8 mouse cellular contexts compared by ENCODE assay signal in genomic region chr4:47437365-47438340, GRCm38 (mm10). TPM values are rescaled to one million over a fixed set of nuclear protein-coding genes. Genes with fewer than 3 reads are reported as not detected.
DNase-seq lines count a peak whose midpoint lies in the region; TF ChIP-seq lines count a peak whose summit lies in the region.

No protein-coding gene starts in this region.

- H3K4me3 ChIP-seq in cortical plate, adult 2 months (ENCODE audit: insufficient read depth, low read length), result peak overlapping the region; percentile 53
- peak overlapping the region; percentile 57 for H3K4me3 ChIP-seq in left cerebral cortex, adult 2 months
- peak overlapping the region; percentile 48 for H3K4me3 ChIP-seq in macrophage (ENCODE audit: inconsistent target)

- intact Hi-C loops in left cerebral cortex, adult 2 months (cut with DNase I), result loop anchor here (1.0 to 10.0 kb wide), 4 partner anchors 37 to 945 kb away; partner anchors contain the start of genes Alg2 and Sec61b

- H3K4me1 ChIP-seq in cortical plate, adult 2 months (ENCODE audit: control insufficient read depth, insufficient read depth, low read length), result no peaks in the 10 kb centered on the region

- no peaks in the 10 kb centered on the region for H3K79me2 ChIP-seq in macrophage (ENCODE audit: inconsistent target)

- WGBS in macrophage (ENCODE audit: missing documents), result 10% methylated on average over 31 of the region's 33 CpGs

- peak; percentile 89 for DNase-seq in adipocyte (ENCODE audit: low spot score)
- peak; percentile 64 to 73 for DNase-seq in gastrocnemius, adult 8-10 months (ENCODE audit: low spot score in 2 of 2)
- DNase-seq in hindlimb bud, embryonic 11.5 days (ENCODE audit: extremely low spot score, low read depth, low spot score), result peak; percentile 92
- peak; percentile 88 to 92 for DNase-seq in left cerebral cortex, adult 2 months (ENCODE audit: extremely low spot score in 1 of 2, low spot score in 2 of 2)
- peak; percentile 89 for DNase-seq in right cerebral cortex, adult 18-20 months
- peak; percentile 72 for DNase-seq in urinary bladder, adult 2 months (ENCODE audit: low spot score)

- peak; percentile 94 for TF ChIP-seq CTCF in cortical plate, adult 2 months (IDR thresholded peaks at IDR 0.05; ENCODE audit: extremely low read depth, insufficient read depth, low read length)
- TF ChIP-seq CTCF in left cerebral cortex, adult 2 months (IDR thresholded peaks at IDR 0.05), result peak; percentile 99

- no peaks in the 10 kb centered on the region for H3K36me3 ChIP-seq in macrophage (ENCODE audit: inconsistent target)

- no peak overlapping the region for H3K27ac ChIP-seq in cortical plate, adult 2 months (ENCODE audit: insufficient read depth, low read length)
- peak overlapping the region; percentile 90 for H3K27ac ChIP-seq in left cerebral cortex, adult 2 months
- 0 out of 2 replicates have a peak overlapping the region, but pooled peaks have one; percentile 8 for H3K27ac ChIP-seq in macrophage

- no peak for TF ChIP-seq POLR2A in cortical plate, adult 2 months (IDR thresholded peaks at IDR 0.05; ENCODE audit: extremely low read depth, insufficient read depth, low read length)

RNA-seq across cellular contexts. Expression of gene Alg2, which starts 36.5 kb away (rescaled TPM):
- 77.2 and 81.6 TPM in 2 replicates for polyA plus RNA-seq in cortical plate, adult 2 months (2012; rRNA removed)
- total RNA-seq in gastrocnemius, adult 8-10 months (2022), result 10 to 100 TPM in 2 of 4 experiments, 1 to 10 TPM in 2; 8.1 to 15.5 (median 10.3) TPM
- 100 to 1,000 TPM; 114 to 117 TPM for total RNA-seq in left cerebral cortex, adult 2 months (2021)
- 10 to 100 TPM in 5 of 26 experiments, 1 to 10 TPM in 18, under 1 TPM in 3; 0.71 to 25.4 (median 3.5) TPM for total RNA-seq in macrophage (2018; cell fraction: chromatin; rRNA removed)
- total RNA-seq in macrophage (2018; cell fraction: cytosol; rRNA removed), result 10 to 100 TPM; 19.3 to 34.2 (median 27.5) TPM
- 10 to 100 TPM in 23 of 26 experiments, 1 to 10 TPM in 3; 3.8 to 49.9 (median 18.3) TPM for total RNA-seq in macrophage (2018; cell fraction: nucleus; rRNA removed)
- 22.2 to 32.2 TPM (median 25.4 TPM) in 3 replicates for polyA plus RNA-seq in macrophage (2018)
- polyA plus RNA-seq in urinary bladder, adult 2 months (2012; rRNA removed), result 21.4 and 26.1 TPM in 2 replicates

RNA-seq across cellular contexts. Expression of gene Sec61b, which starts 36.8 kb away (rescaled TPM):
- 65.5 and 76.1 TPM in 2 replicates for polyA plus RNA-seq in cortical plate, adult 2 months (2012; rRNA removed)
- 10 to 100 TPM; 30.6 to 84.1 (median 36.1) TPM for total RNA-seq in gastrocnemius, adult 8-10 months (2022)
- 10 to 100 TPM; 37.8 to 45.7 TPM for total RNA-seq in left cerebral cortex, adult 2 months (2021)
- 10 to 100 TPM in 10 of 26 experiments, 1 to 10 TPM in 14, not detected in 2; 1.3 to 49.1 (median 8.3) TPM for total RNA-seq in macrophage (2018; cell fraction: chromatin; rRNA removed)
- total RNA-seq in macrophage (2018; cell fraction: cytosol; rRNA removed), result 100 to 1,000 TPM; 112 to 205 (median 138) TPM
- 10 to 100 TPM; 10.4 to 43.6 (median 19.7) TPM for total RNA-seq in macrophage (2018; cell fraction: nucleus; rRNA removed)
- 81.0 to 264 TPM (median 212 TPM) in 3 replicates for polyA plus RNA-seq in macrophage (2018)
- 154 and 194 TPM in 2 replicates for polyA plus RNA-seq in urinary bladder, adult 2 months (2012; rRNA removed)
